Mouse (Mus musculus) midbrain, embryonic 14.5 days (tissue): ENCODE measurements at regions not wholly inside any gene's neighbourhood (a gene's known extent, or its start where the extent isn't known, plus 50 kb on each side); places are given as distances from the start of the nearest gene placed in this dataset.

ENCODE experiments used
- ATAC-seq: fragments of 200-750 bp; cut with Nextera tagmentation; 2 replicates; pipeline ENCODE4 v1.8.0; 2017; ENCODE audit warnings: moderate number of reproducible peaks, moderate library complexity; ENCODE audit not compliant: low FRiP score, low TSS enrichment
- DNase-seq: peaks from one replicate; pipeline ENCODE4 v3.0.0-alpha.2; 2015
- H3K27ac ChIP-seq: fragments of 300-500 bp; sonication (generic); replicated peaks from 2 replicates; pipeline ENCODE4 v1.5.1; 2014; ENCODE audit warnings: mild to moderate bottlenecking, low read depth, low read length, moderate library complexity
- H3K27me3 ChIP-seq: fragments of 300-500 bp; sonication (generic); 2 replicates; pipeline ENCODE4 v1.6.1; 2014; ENCODE audit warnings: low read length, control low read depth, mixed read lengths; ENCODE audit not compliant: control insufficient read depth, insufficient read depth
- H3K36me3 ChIP-seq: fragments of 300-500 bp; sonication (generic); 2 replicates; pipeline ENCODE4 v1.6.1; 2014; ENCODE audit warnings: low read length, control low read depth; ENCODE audit not compliant: control insufficient read depth, insufficient read depth
- H3K4me1 ChIP-seq: fragments of 300-500 bp; sonication (generic); 2 replicates; pipeline ENCODE4 v1.6.1; 2014; ENCODE audit warnings: mild to moderate bottlenecking, antibody characterized with exemption, low read length, control low read depth; ENCODE audit not compliant: control insufficient read depth, insufficient read depth
- H3K4me2 ChIP-seq: fragments of 300-500 bp; sonication (generic); 2 replicates; pipeline ENCODE4 v1.6.1; 2014; ENCODE audit warnings: mild to moderate bottlenecking, low read length, moderate library complexity
- H3K4me3 ChIP-seq: fragments of 300-500 bp; sonication (generic); replicated peaks from 2 replicates; pipeline ENCODE4 v1.5.1; 2014; ENCODE audit warnings: low read depth, low read length
- H3K9ac ChIP-seq: fragments of 300-500 bp; sonication (generic); replicated peaks from 2 replicates; pipeline ENCODE4 v1.6.1; 2014; ENCODE audit warnings: mild to moderate bottlenecking, low read length, moderate library complexity
- H3K9me3 ChIP-seq: fragments of 300-500 bp; sonication (generic); 2 replicates; pipeline ENCODE4 v1.6.1; 2016; ENCODE audit warnings: low read length, control low read depth, mixed read lengths; ENCODE audit not compliant: control insufficient read depth
- WGBS: fragments of 180-500 bp; shearing (Covaris S2); extraction: QIAGEN DNeasy Blood & Tissue Kit; methylation state at CpG from one replicate; pipeline ENCODE4 v1.1.7; 2014; 5-methylcytosine and 5-hydroxymethylcytosine counted together

DNA sequence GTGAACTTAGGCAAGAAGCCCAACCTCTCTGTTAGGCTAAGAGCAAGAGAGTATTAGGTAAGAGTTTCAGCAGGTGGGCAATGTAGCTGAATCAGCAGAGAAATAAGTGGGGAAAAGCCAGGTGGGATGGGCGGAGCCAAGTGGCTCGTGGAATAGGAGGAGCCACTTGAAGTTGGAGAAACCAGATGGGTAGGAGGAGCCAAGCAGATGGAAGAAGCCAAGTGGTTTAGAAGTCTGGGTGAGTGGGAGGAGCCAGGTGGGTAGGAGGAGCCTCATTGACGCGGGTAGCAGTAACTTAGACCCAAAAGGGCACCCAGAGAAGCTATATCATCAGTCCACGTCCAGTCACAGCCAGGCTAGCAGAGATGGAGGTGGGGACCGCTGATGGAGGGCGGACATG, 160.1 kb downstream of the Ptpru start:
- H3K4me1 ChIP-seq: no peaks in the 10 kb centered on the region
- WGBS: 88% methylated on average over 7 of the region's 7 CpGs
- H3K27ac ChIP-seq: no peak overlapping the region
- ATAC-seq: no peak
- no peak overlapping the region for H3K4me3 ChIP-seq
- no peaks in the 10 kb centered on the region for H3K36me3 ChIP-seq
- H3K9me3 ChIP-seq: no peaks in the 10 kb centered on the region
- no peaks in the 10 kb centered on the region for H3K27me3 ChIP-seq
- H3K4me2 ChIP-seq: no peak overlapping the region
- H3K9ac ChIP-seq: no peak overlapping the region
- DNase-seq: no peak

DNA sequence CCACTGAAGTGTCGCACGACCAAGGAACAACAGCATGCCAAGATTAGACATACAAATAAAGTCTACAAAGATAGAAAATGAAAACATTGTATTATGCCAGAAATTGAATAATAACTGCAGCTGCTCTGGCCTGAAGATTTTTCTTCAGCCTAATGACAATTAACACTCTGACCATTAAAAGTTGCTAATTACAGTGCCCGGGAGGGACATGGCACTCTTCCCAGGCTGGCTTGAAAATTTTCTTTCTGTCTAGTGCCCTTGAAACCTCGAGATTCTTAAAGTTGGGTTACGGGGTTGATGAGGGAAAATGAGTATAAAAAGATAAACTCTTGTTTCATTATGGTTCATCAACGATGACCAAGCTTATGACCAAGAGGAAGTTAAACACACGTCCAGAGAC, 154.9 kb downstream of the Ptpru start:
- Histone ChIP-seq H3K9me3 (no peaks in the 10 kb centered on the region), H3K9ac (no peak overlapping the region), H3K27ac (no peak overlapping the region), H3K4me1 (no peaks in the 10 kb centered on the region), H3K27me3 (no peaks in the 10 kb centered on the region), H3K36me3 (no peaks in the 10 kb centered on the region), H3K4me2 (no peak overlapping the region), H3K4me3 (no peak overlapping the region)
- no peak for DNase-seq
- ATAC-seq: no peak
- WGBS: 83% methylated on average over 7 of the region's 7 CpGs

DNA sequence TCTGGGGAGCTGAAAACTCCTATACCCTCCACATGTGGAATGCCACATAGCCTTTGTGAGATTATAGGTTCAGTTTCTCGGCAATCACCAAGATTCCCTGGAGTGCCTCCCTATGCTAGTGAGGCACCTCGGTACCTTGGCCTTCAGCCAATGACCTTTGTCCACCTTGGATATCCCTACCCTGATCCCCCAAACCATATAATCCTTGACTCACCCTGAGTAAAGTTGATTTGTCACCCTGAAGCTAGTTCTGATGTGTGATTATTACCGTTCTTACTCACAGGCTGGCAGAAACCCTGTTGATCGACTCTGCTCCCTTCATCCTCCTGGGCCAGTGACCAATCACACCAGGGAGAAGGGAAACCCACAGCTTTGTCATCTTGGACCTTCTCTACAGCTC, 152.5 kb downstream of the Ptpru start:
- DNase-seq: no peak
- H3K27ac ChIP-seq: no peak overlapping the region

GRCm38 (mm10) chr4:131694232-131694631, 143.9 kb downstream of the Ptpru start:
- Histone ChIP-seq H3K4me2 (no peak overlapping the region), H3K9me3 (no peaks in the 10 kb centered on the region), H3K36me3 (no peaks in the 10 kb centered on the region), H3K27me3 (no peaks in the 10 kb centered on the region), H3K4me1 (no peaks in the 10 kb centered on the region), H3K9ac (no peak overlapping the region), H3K4me3 (no peak overlapping the region), H3K27ac (no peak overlapping the region)
- WGBS: 6% methylated on average over 5 of the region's 5 CpGs
- ATAC-seq: no peak
- DNase-seq: peak; percentile 84

More for the DNA sequence above, 152.5 kb downstream of the Ptpru start:
- Histone ChIP-seq H3K4me1 (no peaks in the 10 kb centered on the region), H3K4me3 (no peak overlapping the region), H3K9ac (no peak overlapping the region), H3K36me3 (no peaks in the 10 kb centered on the region), H3K9me3 (no peaks in the 10 kb centered on the region), H3K27me3 (no peaks in the 10 kb centered on the region), H3K4me2 (no peak overlapping the region)
- WGBS: 96% methylated on average over 4 of the region's 4 CpGs
- ATAC-seq: no peak

- 82% methylated on average over 26 of the region's 26 CpGs for WGBS
- Histone ChIP-seq H3K4me3 (no peak overlapping the region), H3K36me3 (no peaks in the 10 kb centered on the region), H3K9ac (no peak overlapping the region), H3K4me1 (no peaks in the 10 kb centered on the region), H3K4me2 (no peak overlapping the region), H3K9me3 (no peaks in the 10 kb centered on the region), H3K27me3 (no peaks in the 10 kb centered on the region), H3K27ac (no peak overlapping the region)
- DNase-seq (no peak), ATAC-seq (no peak)
These were observed 141.9 kb downstream of the Ptpru start for GRCm38 (mm10) chr4:131695941-131696912.
